Mouse (Mus musculus): ENCODE results near the gene Snx9.

DNA sequence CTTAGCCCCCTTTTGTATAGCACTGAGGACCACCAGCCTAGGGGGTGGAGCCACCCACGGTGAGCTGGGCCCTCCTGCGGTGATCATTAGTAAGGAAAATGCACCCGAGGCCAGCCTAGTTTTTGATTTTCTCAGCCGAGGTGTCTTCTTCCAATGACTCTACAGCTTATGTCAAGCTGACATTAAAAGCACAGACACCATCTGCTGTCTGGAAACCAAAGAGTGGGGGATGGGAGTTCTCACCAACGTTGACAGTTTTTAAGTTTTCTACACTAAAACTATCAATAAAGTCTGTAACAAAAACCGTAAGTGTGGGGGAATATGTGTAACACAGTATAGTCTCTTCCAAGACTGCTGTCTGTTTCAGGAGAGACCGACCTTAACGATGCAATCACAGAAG, 83.1 kb downstream of the Snx9 start:
- TF ChIP-seq GATA1 (IDR thresholded peaks at IDR 0.05; ENCODE audit: borderline replicate concordance, low read length), result no peak
- TF ChIP-seq FLI1 (IDR thresholded peaks at IDR 0.05; ENCODE audit: low read length), result no peak
